Mouse (Mus musculus) layer of hippocampus, adult 8-10 months (tissue): Measurements from ENCODE around the gene Gm10153. TPM values are rescaled to one million over a fixed set of nuclear protein-coding genes. Genes with fewer than 3 reads are reported as not detected.
"Not testable (repeated sequence)": the region's sequence is repeated elsewhere in the genome, so short reads cannot be mapped to it uniquely, and the experiment has no call there.

Experiments
- DNase-seq, 2 experiments: peaks; one replicate each; pipeline ENCODE4 v3.0.0; 2022; ENCODE audit warnings: low spot score in 2 of 2
- total RNA-seq, 4 experiments: library from RNA; stranded (reverse); gene quantifications; 2 replicates each; pipeline ENCODE4 v1.2.4; 2022

Gm10153 gene
- total RNA-seq, result not detected

DNA sequence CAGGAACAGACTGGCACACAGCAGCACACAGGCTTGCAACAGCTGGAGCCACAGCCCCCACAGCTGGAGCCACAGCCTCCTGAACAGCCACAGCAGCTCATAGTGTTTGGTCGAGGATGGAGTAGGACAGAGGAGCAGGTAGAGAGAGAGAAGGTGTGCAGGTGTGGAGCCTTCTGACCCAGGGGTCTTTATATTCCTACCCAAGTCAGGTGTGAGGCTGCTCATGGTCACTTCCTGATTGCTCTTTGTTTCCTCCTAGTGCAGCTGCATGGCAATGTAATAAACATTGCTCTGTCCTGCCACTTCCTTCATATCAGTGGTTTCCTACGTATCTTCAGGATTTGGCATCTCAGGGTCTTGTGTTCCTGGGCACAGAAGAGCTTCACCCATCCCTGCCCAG lies at the start of gene Gm10153:
TSS of gene Gm10153 (minus strand) at position 101 of the 400 bp plus-strand sequence.
- DNase-seq, result no peak

GRCm38 (mm10) chr7:142231540-142231939 lies 41.4 kb upstream of the Gm10153 start:
- no peak for DNase-seq

DNA sequence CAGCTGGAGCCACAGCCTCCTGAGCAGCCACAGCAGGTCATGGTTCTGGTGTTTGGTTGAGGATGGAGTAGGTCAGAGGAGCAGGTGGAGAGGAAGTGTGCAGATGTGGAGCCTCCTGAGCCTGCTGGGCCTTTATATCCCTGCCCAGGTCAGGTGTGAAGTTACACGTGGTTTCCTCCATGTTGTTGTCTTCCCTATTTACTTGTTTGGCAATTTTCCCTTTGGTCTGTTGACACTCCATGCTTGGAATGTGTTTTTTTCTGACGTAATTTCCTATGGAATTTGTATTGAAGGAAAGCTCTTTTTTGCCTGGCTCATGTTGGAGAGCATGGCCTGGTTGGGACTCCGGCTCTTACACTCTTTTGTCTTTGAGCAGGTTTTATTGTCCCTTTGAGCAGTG lies 39.7 kb upstream of the Gm10153 start, which contains the start of gene Krtap5-5:
TSS of gene Krtap5-5 (minus strand) at position 101 of the 400 bp plus-strand sequence.
- not testable (repeated sequence) for DNase-seq

DNA sequence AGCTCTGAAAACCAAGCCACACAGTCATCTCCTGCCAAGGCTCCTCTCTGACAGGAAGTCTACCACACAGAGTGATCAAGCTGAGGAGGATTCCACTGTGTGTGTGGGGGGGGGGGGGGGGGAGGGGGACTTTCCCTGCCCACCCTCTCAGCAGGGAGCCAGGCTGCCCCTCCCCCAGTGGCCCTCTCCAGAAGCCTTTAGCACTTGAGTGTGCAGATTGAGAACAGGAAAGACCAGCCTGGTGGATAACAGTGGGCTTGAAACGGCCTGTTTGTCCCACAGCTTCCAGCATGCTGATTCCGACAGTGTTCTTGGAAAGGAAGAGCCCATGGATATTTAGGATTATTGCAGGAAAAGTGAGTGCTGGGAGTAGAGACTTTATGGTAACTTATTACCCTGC lies 34.3 kb upstream of the Gm10153 start:
- no peak for DNase-seq

DNA sequence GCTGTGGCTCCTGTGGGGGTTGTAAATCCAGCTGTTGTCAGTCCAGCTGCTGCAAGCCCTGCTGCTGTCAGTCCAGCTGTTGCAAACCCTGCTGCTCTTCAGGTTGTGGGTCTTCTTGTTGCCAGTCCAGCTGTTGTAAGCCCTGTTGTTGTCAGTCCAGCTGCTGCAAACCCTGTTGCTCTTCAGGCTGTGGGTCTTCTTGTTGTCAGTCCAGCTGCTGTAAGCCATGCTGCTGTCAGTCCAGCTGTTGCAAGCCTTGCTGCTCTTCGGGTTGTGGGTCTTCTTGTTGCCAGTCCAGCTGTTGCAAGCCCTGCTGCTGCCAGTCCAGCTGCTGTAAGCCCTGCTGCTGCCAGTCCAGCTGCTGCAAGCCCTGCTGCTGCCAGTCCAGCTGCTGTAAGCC lies 21.9 kb upstream of the Gm10153 start:
- not testable (repeated sequence) for DNase-seq

DNA sequence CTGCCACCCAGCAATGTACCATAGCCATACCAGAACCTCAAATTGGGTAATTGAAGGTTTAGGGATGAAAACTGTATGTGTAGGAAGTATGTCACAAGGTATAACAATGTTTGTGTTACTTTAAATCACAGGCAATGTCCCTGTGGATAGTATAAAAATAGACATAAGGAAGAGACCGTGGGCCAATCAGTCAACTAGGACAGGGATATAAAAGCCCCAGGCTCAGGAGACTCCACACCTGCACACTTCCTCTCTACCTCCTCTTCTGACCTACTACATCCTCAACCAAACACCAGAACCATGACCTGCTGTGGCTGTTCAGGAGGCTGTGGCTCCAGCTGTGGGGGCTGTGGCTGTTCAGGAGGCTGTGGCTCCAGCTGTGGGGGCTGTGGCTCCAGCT lies 21.4 kb upstream of the Gm10153 start, which contains the start of gene Gm7579:
TSS of gene Gm7579 (plus strand) at position 301 of the 400 bp plus-strand sequence.
- no peak for DNase-seq

- DNase-seq, result not testable (repeated sequence)
Measured at GRCm38 (mm10) chr7:142206891-142207290, 16.7 kb upstream of the Gm10153 start.

DNA sequence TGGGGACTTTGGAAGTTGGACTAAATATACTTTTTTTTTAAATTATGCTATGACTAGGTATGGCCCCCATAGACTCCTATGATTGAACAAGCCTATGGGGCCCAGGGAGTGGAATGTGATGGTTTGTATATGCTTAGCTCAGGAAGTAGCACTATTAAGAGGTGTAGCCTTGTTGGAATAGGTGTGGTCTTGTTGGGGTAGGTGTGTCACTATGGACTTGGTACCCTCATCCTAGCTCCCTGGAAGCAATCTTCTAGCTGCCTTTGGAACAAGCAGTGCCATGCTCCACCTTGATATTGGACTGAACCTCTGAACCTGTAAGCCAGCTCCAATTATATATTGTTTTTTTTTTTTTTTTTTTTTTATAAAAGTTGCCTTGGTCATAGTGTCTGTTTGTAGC lies 15.3 kb upstream of the Gm10153 start:
- no peak for DNase-seq

DNA sequence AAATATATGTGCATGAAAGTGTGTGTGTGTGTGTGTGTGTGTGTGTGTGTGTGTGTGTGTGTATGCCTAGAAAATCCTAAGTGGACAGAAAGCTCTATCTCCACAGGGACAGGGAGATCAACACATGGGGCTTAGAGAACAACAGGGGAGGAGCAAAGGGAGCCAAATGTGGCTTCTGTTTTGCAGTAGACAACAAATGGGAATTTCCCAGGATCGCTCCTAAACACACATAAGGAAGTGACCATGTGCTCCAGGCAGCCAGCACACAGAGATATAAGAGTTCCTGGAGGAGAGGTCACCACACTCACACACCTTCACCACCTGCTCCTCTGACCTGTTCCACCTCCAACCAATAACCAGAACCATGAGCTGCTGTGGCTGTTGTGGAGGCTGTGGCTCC lies 10.9 kb upstream of the Gm10153 start, which contains the start of gene Krtap5-3:
TSS of gene Krtap5-3 (plus strand) at position 301 of the 400 bp plus-strand sequence.
- no peak for DNase-seq

DNA sequence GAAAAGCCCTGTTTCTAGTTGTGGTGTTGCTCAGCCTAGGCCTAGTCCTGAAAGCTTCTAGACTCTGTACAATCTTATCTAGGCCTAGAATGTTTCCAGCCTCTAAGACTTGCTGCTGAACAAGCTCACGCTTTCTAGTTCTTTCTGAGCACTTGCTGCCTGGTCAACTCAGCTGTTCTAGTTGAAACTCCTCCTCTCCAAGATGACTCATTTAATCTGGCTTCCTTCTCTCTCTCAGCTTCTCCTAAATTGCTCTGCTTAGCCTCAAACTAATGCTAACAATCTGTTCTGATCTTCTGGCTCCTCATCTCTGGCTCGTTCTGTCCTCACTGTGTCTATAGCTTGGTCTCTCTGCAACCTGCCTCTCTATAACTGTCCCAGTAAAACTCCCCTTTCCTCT lies 8.6 kb upstream of the Gm10153 start:
- no peak for DNase-seq

GRCm38 (mm10) chr7:142188156-142188555 lies 2.0 kb downstream of the Gm10153 start:
- DNase-seq, result no peak

- DNase-seq, result no peak
Measured at GRCm38 (mm10) chr7:142181021-142181420, 9.2 kb downstream of the Gm10153 start.

DNA sequence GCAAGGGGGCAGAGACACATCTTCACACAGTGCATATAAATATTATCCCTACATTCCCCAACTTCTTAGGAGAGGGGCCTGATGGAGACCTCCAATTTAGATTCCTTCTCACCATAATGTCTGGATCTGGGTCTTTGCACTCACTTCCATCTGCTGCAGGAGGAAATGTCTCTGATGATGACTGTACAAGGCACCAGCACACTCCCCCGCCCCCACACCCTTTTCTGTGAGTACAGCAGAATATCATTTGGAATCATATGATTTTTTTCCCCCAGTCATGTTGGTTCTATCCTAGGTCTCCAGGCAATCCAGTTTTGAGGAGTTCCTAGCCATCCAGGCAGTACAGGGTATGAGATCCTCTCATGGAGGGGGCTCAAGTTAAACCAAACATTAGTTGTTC lies 11.5 kb downstream of the Gm10153 start:
- no peak for DNase-seq

DNA sequence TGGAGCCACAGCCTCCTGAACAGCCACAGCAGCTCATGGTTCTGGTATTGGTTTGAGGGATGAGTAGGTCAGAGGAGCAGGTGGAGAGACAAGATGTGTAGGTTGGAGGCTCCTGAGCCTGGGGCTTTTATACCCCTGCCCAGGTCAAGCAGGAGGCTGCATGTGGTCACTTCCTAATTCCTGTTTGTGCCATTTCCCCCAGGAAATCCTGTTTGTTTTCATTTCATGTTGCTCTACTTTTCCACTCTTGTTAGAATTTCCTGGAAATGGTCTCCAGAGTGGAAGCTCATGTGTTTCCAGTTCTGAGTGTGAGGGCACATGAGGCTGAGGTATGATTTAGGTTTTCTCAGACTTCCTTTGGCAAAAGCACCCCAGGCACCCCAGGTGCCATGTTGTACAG lies 14.3 kb downstream of the Gm10153 start, which contains the start of gene Krtap5-2:
TSS of gene Krtap5-2 (minus strand) at position 101 of the 400 bp plus-strand sequence.
- DNase-seq, result not testable (repeated sequence)

DNA sequence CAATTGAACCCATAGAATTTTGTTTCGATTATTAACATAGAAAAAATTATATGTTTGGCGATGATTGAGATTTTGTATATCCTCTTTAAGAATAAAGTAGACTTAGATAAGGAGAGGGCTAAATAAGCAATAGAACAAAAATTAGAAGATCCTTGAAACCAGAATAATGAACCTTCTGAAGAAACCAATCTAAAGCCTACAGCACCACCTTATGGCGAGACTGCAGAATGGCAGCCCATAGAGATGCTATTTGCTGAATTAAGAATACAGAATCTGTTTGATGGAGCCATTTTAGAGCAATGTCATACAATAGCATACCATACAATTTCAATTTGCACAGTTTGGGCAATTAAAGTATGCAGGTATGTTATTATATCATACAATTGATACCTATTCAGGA lies 20.4 kb downstream of the Gm10153 start:
- no peak for DNase-seq

DNA sequence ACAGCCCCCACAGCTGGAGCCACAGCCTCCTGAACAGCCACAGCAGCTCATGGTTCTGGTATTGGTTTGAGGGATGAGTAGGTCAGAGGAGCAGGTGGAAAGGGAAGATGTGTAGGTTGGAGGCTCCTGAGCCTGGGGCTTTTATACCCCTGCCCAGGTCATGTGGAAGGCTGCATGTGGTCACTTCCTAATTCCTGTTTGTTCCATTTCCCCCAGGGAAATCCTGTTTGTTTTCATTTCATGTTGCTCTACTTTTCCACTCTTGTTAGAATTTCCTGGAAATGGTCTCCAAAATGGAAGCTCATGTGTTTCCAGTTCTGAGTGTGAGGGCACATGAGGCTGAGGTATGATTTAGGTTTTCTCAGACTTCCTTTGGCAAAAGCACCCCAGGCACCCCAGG lies 24.6 kb downstream of the Gm10153 start, which contains the start of gene Gm4553:
TSS of gene Gm4553 (minus strand) at position 101 of the 400 bp plus-strand sequence.
- DNase-seq, result not testable (repeated sequence)

GRCm38 (mm10) chr7:142159366-142159765 lies 30.8 kb downstream of the Gm10153 start:
- no peak for DNase-seq

DNA sequence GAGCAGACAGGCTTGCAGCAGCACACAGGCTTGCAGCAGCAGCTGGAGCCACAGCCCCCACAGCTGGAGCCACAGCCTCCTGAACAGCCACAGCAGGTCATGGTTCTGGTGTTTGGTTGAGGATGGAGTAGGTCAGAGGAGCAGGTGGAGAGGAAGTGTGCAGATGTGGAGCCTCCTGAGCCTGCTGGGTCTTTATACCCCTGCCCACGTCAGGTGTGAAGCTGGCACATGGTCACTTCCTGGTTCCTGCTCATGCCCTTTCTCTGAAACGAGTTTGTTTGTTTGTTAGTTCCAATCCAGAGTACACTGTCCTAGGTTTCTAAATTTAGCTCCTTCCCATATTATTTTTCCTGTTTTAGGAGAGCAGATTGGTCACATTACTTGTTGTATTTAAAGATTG lies 33.2 kb downstream of the Gm10153 start, which contains the start of gene Gm29735:
TSS of gene Gm29735 (minus strand) at position 101 of the 400 bp plus-strand sequence.
- DNase-seq, result not testable (repeated sequence)

DNA sequence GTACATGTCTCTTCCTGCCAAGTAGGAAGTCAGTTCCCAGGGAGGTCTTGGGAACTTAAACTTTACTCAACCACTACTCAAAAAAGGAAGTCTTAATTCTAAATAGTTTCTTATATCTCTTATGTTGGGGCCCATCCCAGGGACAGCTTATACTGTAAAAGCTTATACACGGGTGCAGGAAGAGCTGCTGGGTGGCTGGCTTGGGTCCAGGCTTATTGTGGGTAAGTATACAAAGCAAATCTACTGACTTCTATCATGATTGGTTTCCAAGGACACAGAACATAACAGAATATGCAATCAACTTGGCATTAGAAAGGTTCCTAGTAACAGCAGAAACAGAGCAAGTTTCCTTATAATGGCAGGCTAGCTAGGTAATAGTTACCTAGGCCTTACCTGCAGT lies 34.9 kb downstream of the Gm10153 start:
- no peak for DNase-seq

DNA sequence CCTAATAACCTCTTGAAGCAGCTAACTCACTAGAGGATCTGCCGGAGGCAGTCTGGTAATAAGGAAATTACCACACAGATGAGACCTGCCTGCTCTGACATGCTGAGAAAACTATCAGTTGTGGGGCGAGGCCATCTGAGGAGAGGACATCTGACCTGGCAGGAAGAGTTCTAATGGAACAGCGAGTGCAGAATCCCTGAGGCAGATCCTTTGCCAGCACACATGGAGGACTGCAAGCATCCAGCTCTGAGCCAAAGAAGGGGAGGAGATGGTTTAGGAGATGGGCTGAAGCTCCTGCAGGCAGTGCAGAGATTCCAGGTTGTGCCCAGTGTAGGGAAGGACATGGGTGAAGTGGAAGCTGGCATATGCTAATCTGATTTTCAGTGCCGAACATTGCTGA lies 38.0 kb downstream of the Gm10153 start:
- no peak for DNase-seq

- no peak for DNase-seq
Measured at GRCm38 (mm10) chr7:142148633-142149032, 41.6 kb downstream of the Gm10153 start.

GRCm38 (mm10) chr7:142146033-142146432 lies 44.2 kb downstream of the Gm10153 start:
- peak in 1 of 2 experiments; percentile 32 for DNase-seq

DNA sequence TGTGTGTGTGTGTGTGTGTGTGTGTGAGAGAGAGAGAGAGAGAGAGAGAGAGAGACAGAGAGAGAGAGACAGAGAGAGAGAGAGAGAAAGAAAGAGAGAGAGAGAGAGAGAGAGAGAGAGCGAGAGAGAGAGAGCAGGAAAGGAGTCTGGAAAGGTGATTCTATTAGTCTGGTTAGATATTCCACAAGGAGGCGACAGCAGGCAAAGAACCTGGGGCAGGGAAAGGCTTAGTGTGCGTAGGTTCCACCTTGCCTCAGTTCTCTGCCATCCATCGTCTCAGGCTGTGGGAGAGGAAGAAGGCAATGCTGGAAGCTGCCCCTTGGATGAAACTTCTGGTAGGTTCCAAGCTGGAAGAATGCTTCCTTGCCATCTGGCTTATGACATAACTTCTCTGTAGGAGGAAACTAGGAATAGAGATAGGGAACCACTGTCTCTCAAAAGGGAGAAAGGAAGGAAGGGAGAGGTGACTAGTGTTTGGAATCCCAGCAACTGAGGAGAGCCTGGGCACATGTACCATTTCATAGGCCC lies 44.7 kb downstream of the Gm10153 start:
- no peak for DNase-seq
